Mouse (Mus musculus) limb, embryonic 14.5 days (tissue): ENCODE measurements around the gene Kbtbd13. TPM values are rescaled to one million over a fixed set of nuclear protein-coding genes. Genes with fewer than 3 reads are reported as not detected.

ENCODE experiments used
- ATAC-seq: fragments of 200-750 bp; cut with Nextera tagmentation; 2 replicates; pipeline ENCODE4 v1.8.0; 2017; ENCODE audit warnings: low read depth, moderate number of reproducible peaks, moderate TSS enrichment; ENCODE audit not compliant: low FRiP score
- DNase-seq: peaks from one replicate; pipeline ENCODE4 v3.0.0-alpha.2; 2015; ENCODE audit warnings: low spot score
- H3K27ac ChIP-seq: fragments of 300-500 bp; sonication (generic); replicated peaks from 2 replicates; pipeline ENCODE4 v1.5.1; 2014; ENCODE audit warnings: low read depth, mild to moderate bottlenecking, low read length, moderate library complexity, mixed read lengths
- H3K27me3 ChIP-seq: fragments of 300-500 bp; sonication (generic); 2 replicates; pipeline ENCODE4 v1.6.1; 2014; ENCODE audit warnings: low read length, mixed read lengths; ENCODE audit not compliant: control insufficient read depth, insufficient read depth
- H3K36me3 ChIP-seq: fragments of 300-500 bp; sonication (generic); 2 replicates; pipeline ENCODE4 v1.6.1; 2014; ENCODE audit warnings: mild to moderate bottlenecking, low read length, moderate library complexity, mixed read lengths; ENCODE audit not compliant: control insufficient read depth, insufficient read depth
- H3K4me1 ChIP-seq: fragments of 300-500 bp; sonication (generic); 2 replicates; pipeline ENCODE4 v1.6.1; 2014; ENCODE audit warnings: antibody characterized with exemption, low read length, mixed read lengths; ENCODE audit not compliant: control insufficient read depth, insufficient read depth
- H3K4me2 ChIP-seq: fragments of 300-500 bp; sonication (generic); replicated peaks from 2 replicates; pipeline ENCODE4 v1.6.1; 2014; ENCODE audit warnings: low read depth, mild to moderate bottlenecking, low read length, moderate library complexity; ENCODE audit not compliant: severe bottlenecking
- H3K4me3 ChIP-seq: fragments of 300-500 bp; sonication (generic); replicated peaks from 2 replicates; pipeline ENCODE4 v1.5.1; 2014; ENCODE audit warnings: low read length
- H3K9ac ChIP-seq: fragments of 300-500 bp; sonication (generic); 2 replicates; pipeline ENCODE4 v1.6.1; 2014; ENCODE audit warnings: mild to moderate bottlenecking, low read depth, low read length, moderate library complexity; ENCODE audit not compliant: severe bottlenecking
- H3K9me3 ChIP-seq: fragments of 300-500 bp; sonication (generic); 2 replicates; pipeline ENCODE4 v1.6.1; 2016; ENCODE audit warnings: low read length; ENCODE audit not compliant: control insufficient read depth
- POLR2A ChIP-seq: fragments of 200-500 bp; IDR thresholded peaks from 2 replicates; pipeline ENCODE4 v1.8.0; 2012; ENCODE audit warnings: inconsistent platforms, mild to moderate bottlenecking, moderate library complexity, borderline replicate concordance; ENCODE audit not compliant: insufficient read depth, insufficient read length; ENCODE audit errors: extremely low read depth
- WGBS: fragments of 180-500 bp; shearing (Covaris S2); extraction: QIAGEN DNeasy Blood & Tissue Kit; methylation state at CpG from one replicate; pipeline ENCODE4 v1.1.7; 2014; 5-methylcytosine and 5-hydroxymethylcytosine counted together
- polyA plus RNA-seq, 2 experiments: library from polyadenylated mRNA; depleted of rRNA in 1 of 2; stranded (reverse) in 1 of 2; unstranded in 1 of 2; fragments of >200 nt; fragmentation: Nextera tagmentation in 1 of 2; extraction: Ambion mirVana in 1 of 2; gene quantifications; 2 replicates each; pipeline versions ENCODE4 v1.2.1 to v1.2.3; 2012 to 2014

Gene Kbtbd13
- polyA plus RNA-seq, 2 experiments: 1.3 TPM

DNA sequence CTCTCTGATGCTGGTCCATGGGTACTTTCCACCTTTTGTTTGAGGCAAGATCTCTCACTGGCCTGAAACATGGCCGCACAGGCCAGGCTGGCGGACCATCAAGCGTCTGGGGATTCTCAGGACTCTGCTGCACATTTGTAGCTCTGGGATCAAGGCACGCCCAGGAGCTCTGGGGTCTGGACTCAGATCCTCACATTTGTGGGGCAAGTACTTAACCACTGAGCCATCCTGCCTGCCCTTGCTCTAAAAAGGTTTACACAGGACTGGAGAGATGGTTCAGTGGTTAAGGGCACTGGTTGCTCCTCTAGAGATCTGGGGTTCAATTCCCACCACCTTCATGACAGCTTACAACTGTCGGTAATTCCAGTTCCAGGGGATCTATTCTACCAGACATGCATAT, 39.5 kb upstream of the Kbtbd13 start:
- Histone ChIP-seq H3K36me3 (no peaks in the 10 kb centered on the region), H3K4me2 (no peak overlapping the region), H3K27me3 (no peaks in the 10 kb centered on the region), H3K9ac (no peak overlapping the region), H3K9me3 (no peaks in the 10 kb centered on the region), H3K27ac (no peak overlapping the region), H3K4me3 (no peak overlapping the region), H3K4me1 (no peaks in the 10 kb centered on the region)
- 91% methylated on average over 5 of the region's 5 CpGs for WGBS
- no peak for ATAC-seq
- no peak for DNase-seq
- no peak for TF ChIP-seq POLR2A

DNA sequence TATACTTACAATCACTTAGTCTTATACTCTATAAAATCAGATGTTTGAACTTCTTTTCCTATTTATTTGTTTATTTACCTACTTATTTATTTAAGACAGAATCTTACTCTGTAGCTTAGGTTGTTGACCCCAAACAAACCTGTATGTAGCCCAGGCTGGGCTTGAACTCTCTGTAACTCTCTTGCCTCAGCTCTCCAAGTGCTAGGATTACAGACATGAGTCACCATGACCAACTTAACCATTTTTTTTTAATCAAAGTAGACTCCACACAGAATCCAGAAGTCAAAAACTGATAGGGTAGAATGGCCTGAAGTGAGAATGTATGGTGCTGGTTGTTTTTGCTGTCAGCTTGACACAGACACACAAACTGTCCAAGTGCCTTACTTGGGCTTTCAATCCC, 38.9 kb upstream of the Kbtbd13 start:
- DNase-seq: no peak
- ATAC-seq: no peak
- TF ChIP-seq POLR2A: no peak
- H3K36me3 ChIP-seq: no peaks in the 10 kb centered on the region
- H3K27me3 ChIP-seq: no peaks in the 10 kb centered on the region
- H3K9me3 ChIP-seq: no peaks in the 10 kb centered on the region
- no peak overlapping the region for H3K4me2 ChIP-seq
- no peaks in the 10 kb centered on the region for H3K4me1 ChIP-seq
- no peak overlapping the region for H3K27ac ChIP-seq
- no peak overlapping the region for H3K4me3 ChIP-seq
- H3K9ac ChIP-seq: no peak overlapping the region

- Histone ChIP-seq H3K9ac (no peak overlapping the region), H3K9me3 (no peaks in the 10 kb centered on the region), H3K27ac (no peak overlapping the region), H3K4me3 (no peak overlapping the region), H3K4me2 (no peak overlapping the region), H3K4me1 (no peaks in the 10 kb centered on the region), H3K27me3 (no peaks in the 10 kb centered on the region), H3K36me3 (no peaks in the 10 kb centered on the region)
- ATAC-seq: no peak
- no peak for TF ChIP-seq POLR2A
- no peak for DNase-seq
- 90% methylated on average over 5 of the region's 5 CpGs for WGBS
Observed at GRCm38 (mm10) chr9:65428003-65428402, 36.6 kb upstream of the Kbtbd13 start.

GRCm38 (mm10) chr9:65427511-65427910, 36.1 kb upstream of the Kbtbd13 start:
- Histone ChIP-seq H3K4me1 (no peaks in the 10 kb centered on the region), H3K27me3 (no peaks in the 10 kb centered on the region), H3K36me3 (no peaks in the 10 kb centered on the region), H3K4me2 (no peak overlapping the region), H3K27ac (no peak overlapping the region), H3K9me3 (no peaks in the 10 kb centered on the region), H3K9ac (no peak overlapping the region), H3K4me3 (no peak overlapping the region)
- no peak for TF ChIP-seq POLR2A
- WGBS: 68% methylated on average over 2 of the region's 2 CpGs
- DNase-seq: no peak
- no peak for ATAC-seq

DNA sequence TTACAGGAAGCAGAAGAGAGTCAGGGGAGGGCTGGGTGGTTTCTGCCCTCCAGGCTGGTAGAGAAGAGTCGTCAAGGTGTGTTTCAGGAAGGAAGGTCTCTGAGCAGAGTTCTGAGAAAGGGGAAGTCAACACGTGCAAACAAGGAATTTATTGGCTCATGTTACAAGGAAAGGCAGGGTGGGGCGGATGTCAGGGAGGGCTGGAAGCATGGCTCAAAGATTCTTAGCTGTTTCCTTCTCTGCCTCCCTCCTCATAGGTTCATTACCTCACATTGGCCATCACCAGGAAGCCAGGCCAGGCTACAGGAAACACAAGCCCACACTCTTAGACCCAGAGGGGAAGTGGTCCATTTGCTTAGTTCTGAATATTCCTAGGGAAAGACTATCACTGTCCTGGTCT, 32.9 kb upstream of the Kbtbd13 start:
- Histone ChIP-seq H3K27me3 (no peaks in the 10 kb centered on the region), H3K4me1 (no peaks in the 10 kb centered on the region), H3K36me3 (no peaks in the 10 kb centered on the region), H3K9me3 (no peaks in the 10 kb centered on the region), H3K9ac (no peak overlapping the region), H3K27ac (no peak overlapping the region), H3K4me3 (no peak overlapping the region), H3K4me2 (no peak overlapping the region)
- 4% methylated on average over 3 of the region's 3 CpGs for WGBS
- ATAC-seq (no peak), DNase-seq (no peak)
- no peak for TF ChIP-seq POLR2A
